Mouse (Mus musculus) olfactory bulb, adult 2 months (tissue): Measurements from ENCODE around the gene Fam126a. TPM values are rescaled to one million over a fixed set of nuclear protein-coding genes. Genes with fewer than 3 reads are reported as not detected.
A peak's percentile ranks its signal among the peaks of the same experiment; 100 is the strongest.

Experiments
- H3K27ac ChIP-seq: fragments of 200-500 bp; 2 replicates; pipeline ENCODE4 v1.5.1; 2012; ENCODE audit warnings: low read depth, low read length; ENCODE audit not compliant: insufficient read depth
- H3K4me1 ChIP-seq: fragments of 200-500 bp; 2 replicates; pipeline ENCODE4 v1.6.1; 2012; ENCODE audit warnings: low read length; ENCODE audit not compliant: control insufficient read depth, insufficient read depth
- H3K4me3 ChIP-seq: fragments of 200-500 bp; 2 replicates; pipeline ENCODE4 v1.5.1; 2012; ENCODE audit warnings: mild to moderate bottlenecking, low read depth, low read length, moderate library complexity; ENCODE audit not compliant: insufficient read depth
- CTCF ChIP-seq: fragments of 200-500 bp; IDR thresholded peaks from 2 replicates; pipeline ENCODE4 v1.5.1; 2012; ENCODE audit warnings: low read depth, mild to moderate bottlenecking, low read length, moderate library complexity; ENCODE audit not compliant: insufficient read depth
- POLR2A ChIP-seq: fragments of 200-500 bp; IDR thresholded peaks from 2 replicates; pipeline ENCODE4 v1.6.1; 2012; ENCODE audit warnings: mild to moderate bottlenecking, low read depth, low read length, moderate library complexity; ENCODE audit not compliant: insufficient read depth
- WGBS: fragments of 180-500 bp; shearing (Covaris S2); methylation state at CpG from one replicate; pipeline ENCODE4 v1.1.7; 2018; 5-methylcytosine and 5-hydroxymethylcytosine counted together
- polyA plus RNA-seq: library from polyadenylated mRNA; stranded (reverse); fragments of >200 nt; gene quantifications from 2 replicates; pipeline ENCODE4 v1.2.4, GENCODE M21; 2012; ENCODE audit warnings: low replicate concordance; ENCODE audit not compliant: missing spikeins, insufficient read depth, insufficient read length

Fam126a gene
- polyA plus RNA-seq, 1 experiment: not detected

GRCm38 (mm10) chr5:24029946-24030578 lies 428 bp downstream of the Fam126a start:
- WGBS: under 1% methylated on average over 73 of the region's 73 CpGs
- no peak for TF ChIP-seq CTCF
- peak overlapping the region; percentile 72 for H3K27ac ChIP-seq
- peak overlapping the region; percentile 83 for H3K4me3 ChIP-seq
- no peaks in the 10 kb centered on the region for H3K4me1 ChIP-seq

GRCm38 (mm10) chr5:24029331-24029771 lies 1.1 kb downstream of the Fam126a start:
- Histone ChIP-seq H3K27ac (no peak overlapping the region), H3K4me1 (0 out of 2 replicates have a peak, but pooled peaks cover 2% of the 10 kb centered on the region), H3K4me3 (peak overlapping the region; percentile 83)
- no peak for TF ChIP-seq CTCF
- no peak for TF ChIP-seq POLR2A
- 1% methylated on average over 11 of the region's 11 CpGs for WGBS

- WGBS: 74% methylated on average over 3 of the region's 3 CpGs
Observed at GRCm38 (mm10) chr5:24024957-24025356, 5.5 kb downstream of the Fam126a start.

GRCm38 (mm10) chr5:24023226-24023625 lies 7.3 kb downstream of the Fam126a start:
- no peak overlapping the region for H3K4me3 ChIP-seq
- peaks cover 13% of the 10 kb centered on the region for H3K4me1 ChIP-seq
- no peak for TF ChIP-seq CTCF
- no peak for TF ChIP-seq POLR2A
- H3K27ac ChIP-seq: no peak overlapping the region
- 92% methylated on average over 2 of the region's 2 CpGs for WGBS

More at GRCm38 (mm10) chr5:24024957-24025356, 5.5 kb downstream of the Fam126a start:
- Histone ChIP-seq H3K4me1 (peaks cover 9% of the 10 kb centered on the region), H3K27ac (no peak overlapping the region), H3K4me3 (no peak overlapping the region)
- TF ChIP-seq POLR2A: no peak
- no peak for TF ChIP-seq CTCF

- TF ChIP-seq POLR2A (no peak), CTCF (no peak)
- Histone ChIP-seq H3K4me1 (peaks cover 13% of the 10 kb centered on the region), H3K27ac (0 out of 2 replicates have a peak overlapping the region, but pooled peaks have one; percentile 62), H3K4me3 (no peak overlapping the region)
- WGBS: 37% methylated on average over 5 of the region's 5 CpGs
Observed at GRCm38 (mm10) chr5:24021683-24022082, 8.8 kb downstream of the Fam126a start.

- WGBS: 52% methylated on average over 4 of the region's 4 CpGs
- no peak for TF ChIP-seq POLR2A
- TF ChIP-seq CTCF: no peak
- H3K27ac ChIP-seq: no peak overlapping the region
- no peak overlapping the region for H3K4me3 ChIP-seq
- peaks cover 13% of the 10 kb centered on the region for H3K4me1 ChIP-seq
Observed at GRCm38 (mm10) chr5:24020380-24020779, 10.1 kb downstream of the Fam126a start.

- Histone ChIP-seq H3K4me1 (peaks cover 11% of the 10 kb centered on the region), H3K27ac (no peak overlapping the region), H3K4me3 (no peak overlapping the region)
- WGBS: 60% methylated on average over 7 of the region's 7 CpGs
- no peak for TF ChIP-seq CTCF
- TF ChIP-seq POLR2A: no peak
Observed at GRCm38 (mm10) chr5:24019341-24020185, 10.9 kb downstream of the Fam126a start.

GRCm38 (mm10) chr5:24018621-24019261 lies 11.7 kb downstream of the Fam126a start:
- 52% methylated on average over 7 of the region's 7 CpGs for WGBS
- TF ChIP-seq POLR2A: no peak
- TF ChIP-seq CTCF: no peak
- H3K4me1 ChIP-seq: peaks cover 13% of the 10 kb centered on the region
- no peak overlapping the region for H3K4me3 ChIP-seq
- H3K27ac ChIP-seq: peak overlapping the region; percentile 29; the same call in 1 of the 2 replicates
